Mouse (Mus musculus) lung, postnatal 36 days (tissue): ENCODE measurements around the gene C130074G19Rik.

ENCODE experiments used
- DNase-seq: peaks from one replicate; pipeline ENCODE4 v3.0.0; 2022; ENCODE audit warnings: mixed read lengths

C130074G19Rik gene

GRCm38 (mm10) chr1:184872069-184872819 is 10.8 kb downstream of the C130074G19Rik start:
- no peak for DNase-seq

GRCm38 (mm10) chr1:184871506-184871905 is 11.5 kb downstream of the C130074G19Rik start:
- peak; percentile 46 for DNase-seq

GRCm38 (mm10) chr1:184870646-184871385 is 12.2 kb downstream of the C130074G19Rik start:
- DNase-seq, result peak; percentile 61

- peak; percentile 83 for DNase-seq
These were observed 13.0 kb downstream of the C130074G19Rik start for GRCm38 (mm10) chr1:184869939-184870565.

GRCm38 (mm10) chr1:184867640-184868120 is 15.3 kb downstream of the C130074G19Rik start:
- no peak for DNase-seq

GRCm38 (mm10) chr1:184864381-184864801 is 18.6 kb downstream of the C130074G19Rik start:
- peak; percentile 68 for DNase-seq

DNA sequence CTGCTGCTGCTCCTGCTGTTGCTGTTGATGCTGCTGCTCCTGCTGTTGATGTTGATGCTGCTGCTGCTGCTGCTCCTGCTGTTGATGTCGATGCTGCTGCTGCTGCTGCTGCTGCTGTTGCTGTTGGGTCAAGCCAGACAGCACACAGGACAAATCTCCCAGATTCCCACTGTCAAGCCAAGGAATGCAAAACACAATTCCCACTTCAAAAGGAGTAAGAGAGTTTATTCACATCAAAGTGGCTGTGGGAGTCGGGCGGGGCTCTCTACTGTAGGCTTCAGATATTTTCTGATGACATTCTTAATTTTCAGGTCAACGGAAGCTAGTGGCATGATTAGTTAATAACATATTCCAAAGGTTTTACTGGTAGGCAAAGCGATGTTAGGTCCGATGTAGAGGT is 20.4 kb downstream of the C130074G19Rik start:
- no peak for DNase-seq

GRCm38 (mm10) chr1:184861551-184861950 is 21.5 kb downstream of the C130074G19Rik start:
- no peak for DNase-seq

DNA sequence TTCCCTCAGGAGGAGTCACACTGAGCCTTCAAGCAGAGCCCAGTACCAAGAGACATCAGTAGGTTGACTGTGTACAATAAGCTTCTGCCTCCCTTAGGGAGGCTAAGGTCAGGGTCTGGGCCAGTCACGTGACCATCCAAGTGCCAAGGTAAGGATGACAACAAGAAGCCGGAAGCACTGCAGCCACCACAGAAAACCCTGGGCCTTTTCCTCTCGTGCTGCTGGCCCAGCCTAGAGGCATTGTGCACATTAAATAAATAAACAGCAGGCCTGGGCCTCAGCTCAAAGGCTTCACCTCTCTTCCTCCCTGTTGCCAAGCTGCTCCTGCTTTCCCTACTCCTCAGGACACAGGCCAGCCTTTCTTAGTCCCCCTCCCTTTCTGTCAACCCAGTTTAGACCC is 22.7 kb downstream of the C130074G19Rik start:
- DNase-seq, result peak; percentile 75

DNA sequence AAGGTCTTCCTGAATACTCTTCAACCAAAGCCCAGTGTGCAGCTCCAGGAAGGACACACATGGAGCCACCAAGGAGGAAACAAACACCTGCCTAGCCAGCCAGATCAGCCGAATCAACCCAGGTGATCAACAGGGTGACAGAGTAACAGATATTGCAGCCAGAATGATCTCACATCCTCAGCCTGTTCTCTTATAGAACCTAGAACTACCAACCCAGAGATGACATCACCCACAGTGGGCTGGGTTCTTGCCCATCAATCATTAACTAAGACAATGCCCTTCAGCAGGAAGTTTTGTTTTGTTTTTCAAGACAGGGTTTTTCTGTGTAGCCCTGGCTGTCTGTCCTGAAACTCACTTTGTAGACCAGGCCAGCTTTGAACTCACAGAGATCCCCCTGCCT is 24.8 kb downstream of the C130074G19Rik start:
- peak; percentile 77 for DNase-seq

DNA sequence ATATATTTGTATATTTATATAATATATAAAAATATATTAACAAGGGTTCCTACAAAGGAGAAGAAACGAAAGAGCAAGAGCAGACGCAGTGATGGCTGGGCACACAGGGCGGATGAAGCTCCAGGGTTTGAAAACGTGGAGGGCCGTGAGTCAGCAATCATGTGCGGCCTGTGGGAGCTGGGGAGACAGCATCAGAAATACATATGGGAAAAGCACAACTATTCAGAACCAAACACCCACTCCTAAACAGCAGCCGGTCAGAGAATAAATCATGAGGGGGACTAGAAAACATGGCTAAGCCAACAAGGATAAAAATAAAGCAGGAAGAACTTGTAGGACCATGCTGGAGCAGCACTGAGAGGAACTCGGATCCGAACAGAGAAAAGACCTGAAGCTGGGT is 25.8 kb downstream of the C130074G19Rik start:
- no peak for DNase-seq

DNA sequence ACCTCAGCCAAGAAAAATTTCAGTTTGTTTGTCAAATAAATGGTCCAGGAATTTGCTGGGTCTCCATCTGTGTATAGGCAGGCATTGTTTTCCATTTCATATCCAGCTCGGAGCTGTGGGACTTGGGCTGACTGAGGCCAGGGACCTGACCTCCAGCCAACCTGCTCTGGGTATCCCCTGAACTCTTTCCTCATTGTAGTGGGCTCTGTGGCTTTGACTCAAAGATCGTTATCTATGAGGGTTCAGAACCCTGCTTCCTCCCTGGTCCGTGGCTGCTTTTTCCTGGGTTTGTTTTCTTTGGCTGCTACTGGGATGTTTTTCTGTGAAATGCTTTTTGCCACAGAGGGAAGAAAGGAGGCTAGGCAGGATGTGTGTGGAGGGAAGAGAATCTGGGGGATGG is 29.1 kb downstream of the C130074G19Rik start:
- DNase-seq, result no peak

DNA sequence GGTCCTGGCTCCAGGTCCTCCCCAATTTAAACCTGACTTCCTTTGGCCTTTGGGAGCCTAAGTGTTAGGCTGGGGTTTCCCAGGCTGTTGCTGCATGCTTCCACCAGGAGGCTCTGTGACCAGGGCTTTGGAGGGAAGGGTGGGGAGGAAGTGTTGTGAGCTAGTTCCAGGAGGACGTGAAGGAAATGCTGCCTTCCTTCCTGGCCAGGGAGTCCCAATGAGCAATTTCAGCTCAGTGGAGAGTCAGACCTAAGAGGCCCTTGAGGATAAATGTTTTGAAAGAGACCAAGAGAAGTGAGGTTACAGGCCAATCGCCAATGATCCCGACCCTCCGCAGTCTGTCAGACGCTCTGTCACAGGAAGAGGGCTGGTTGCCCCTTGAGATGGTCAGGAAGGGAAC is 29.7 kb downstream of the C130074G19Rik start:
- peak; percentile 89 for DNase-seq

DNA sequence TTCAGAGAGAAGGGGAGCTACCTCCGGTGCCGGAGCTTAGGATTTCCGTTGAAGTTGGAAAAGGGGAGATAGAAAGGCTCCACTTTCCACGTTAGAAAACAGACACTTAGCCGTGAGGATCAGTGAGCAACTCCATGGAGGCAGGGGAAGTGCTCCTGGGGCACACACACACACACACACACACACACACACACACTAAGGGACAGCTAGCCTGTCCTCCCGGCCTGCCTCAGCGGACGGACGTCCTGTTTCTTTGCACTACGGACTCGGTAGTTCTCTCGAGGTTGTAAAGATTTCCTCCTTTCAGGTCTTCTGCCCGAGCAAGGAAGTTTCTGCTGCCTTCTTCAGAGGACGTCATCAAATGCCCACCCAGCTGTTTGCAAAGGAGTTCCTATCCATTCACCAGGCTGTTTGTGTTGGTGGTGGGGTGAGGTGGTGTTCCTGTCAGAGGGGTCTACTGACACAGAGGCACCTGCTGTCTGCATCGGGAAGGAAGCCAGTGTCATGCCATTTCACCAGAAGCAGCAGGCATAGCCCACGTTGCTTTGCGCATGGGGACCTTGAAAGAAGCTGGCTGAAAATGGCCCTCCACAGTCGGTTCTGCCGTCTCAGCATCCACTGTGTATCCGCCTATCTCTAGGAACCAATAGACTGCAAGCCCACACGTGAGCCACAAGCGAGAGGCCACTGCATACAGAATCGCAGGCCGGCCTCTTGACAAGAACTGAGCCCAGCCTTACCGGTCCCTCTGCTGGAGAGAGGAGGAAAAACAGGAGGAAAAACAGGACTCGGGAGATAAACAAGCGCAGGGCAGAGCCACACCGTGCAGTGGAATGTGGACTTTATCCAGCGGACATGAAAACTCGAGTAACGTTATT is 31.0 kb downstream of the C130074G19Rik start:
- peak; percentile 96 for DNase-seq

- no peak for DNase-seq
These were observed 31.9 kb downstream of the C130074G19Rik start for GRCm38 (mm10) chr1:184851166-184851565.

DNA sequence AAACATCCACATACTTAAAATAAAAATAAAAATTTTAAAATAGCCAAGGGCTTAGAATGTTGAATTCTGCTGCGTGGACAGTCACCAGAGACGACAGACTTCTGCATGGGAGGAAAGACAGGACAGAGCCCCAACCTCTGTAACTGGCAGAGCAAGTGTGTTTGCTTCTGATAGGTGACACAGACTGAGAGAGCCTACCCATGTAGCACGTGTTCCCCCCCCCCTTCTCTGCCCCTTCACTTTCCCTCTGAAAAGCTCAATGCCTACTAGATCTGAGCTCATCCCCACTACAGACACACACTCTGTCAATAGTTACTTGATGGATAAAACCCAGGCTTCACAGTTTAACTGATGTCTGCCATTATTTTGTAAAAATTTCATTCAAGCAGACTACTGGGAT is 36.0 kb downstream of the C130074G19Rik start:
- no peak for DNase-seq

DNA sequence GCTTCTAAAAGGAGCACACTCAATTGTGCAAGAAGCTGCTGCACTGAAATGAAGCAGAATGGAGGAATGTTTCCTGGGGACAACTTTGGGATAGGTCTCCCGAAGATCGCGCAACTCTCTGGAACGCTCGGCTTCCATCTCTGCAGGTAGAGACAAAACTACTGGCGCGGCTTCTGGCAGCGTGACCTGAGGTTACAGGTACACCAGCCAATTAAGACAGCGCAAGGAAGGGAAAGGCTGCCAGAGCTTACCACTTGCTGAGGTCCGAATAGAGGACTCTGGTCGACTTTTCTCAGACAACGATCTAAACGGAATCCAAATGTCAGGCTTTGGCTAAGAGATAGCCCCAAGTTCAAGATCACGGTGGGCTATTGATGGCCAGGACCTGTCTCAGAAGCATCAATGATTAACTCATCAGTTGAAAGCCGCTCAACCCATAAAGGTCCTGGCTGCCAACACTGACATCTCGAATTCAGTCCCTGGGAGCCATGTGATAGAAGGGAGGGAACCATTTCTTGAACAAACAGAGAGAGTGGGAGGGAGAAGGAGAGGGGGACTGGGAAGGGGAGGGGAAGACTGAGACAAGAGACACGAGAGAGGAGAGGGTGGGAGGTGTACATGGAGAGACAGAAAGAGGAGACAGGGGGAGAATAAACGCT is 36.8 kb downstream of the C130074G19Rik start, which contains the start of gene Marc2:
TSS of gene Marc2 (minus strand) at position 360 of the 659 bp plus-strand sequence.
- no peak for DNase-seq

DNA sequence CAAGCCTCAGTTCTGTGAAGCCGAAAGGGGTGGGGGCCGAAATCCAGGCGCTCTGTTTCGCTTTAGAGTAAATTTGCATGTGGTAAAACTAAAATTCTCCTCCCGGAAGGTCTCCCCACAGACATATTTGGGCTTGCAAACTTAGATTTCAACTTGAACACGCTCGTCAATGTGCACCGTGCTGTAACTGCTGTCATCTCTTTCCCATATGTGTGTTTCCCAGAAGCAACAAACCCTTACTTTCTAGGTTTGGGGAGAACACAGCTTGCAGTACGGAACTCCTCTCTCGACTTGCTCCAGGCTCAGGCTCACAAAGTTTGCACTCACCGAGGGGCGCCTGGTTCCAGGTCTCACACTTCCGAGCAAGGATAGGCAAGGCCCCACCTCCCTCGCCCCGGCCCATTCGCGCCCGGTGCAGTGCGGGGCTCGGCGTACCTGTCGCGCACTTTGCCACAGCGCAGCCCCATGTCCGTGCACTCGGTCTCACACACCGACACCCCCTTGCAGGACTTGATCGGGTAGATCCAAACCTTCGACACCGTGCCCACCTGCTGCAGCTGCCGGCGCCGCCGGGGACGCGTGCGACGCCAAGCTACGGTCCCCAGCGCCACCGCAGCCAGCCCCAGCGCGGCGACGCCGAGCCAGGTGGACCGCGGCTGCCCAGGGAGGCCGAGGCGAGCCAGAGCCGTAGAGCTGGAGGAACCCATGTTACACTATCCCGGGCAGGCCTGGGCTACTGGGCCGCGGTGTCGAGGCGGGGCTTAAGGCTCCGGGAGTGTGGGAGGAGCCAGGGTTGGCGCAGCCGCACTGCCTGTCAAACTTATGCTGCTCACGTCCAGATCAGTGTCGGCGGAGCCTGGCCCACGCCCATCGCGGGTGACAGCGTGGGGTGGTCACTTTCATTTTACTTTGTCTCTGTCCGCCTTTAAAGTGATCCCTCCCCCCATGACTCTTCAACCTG is 37.6 kb downstream of the C130074G19Rik start:
- peak; percentile 95 for DNase-seq

- DNase-seq, result peak; percentile 72
These were observed 38.5 kb downstream of the C130074G19Rik start for GRCm38 (mm10) chr1:184844326-184845066.

GRCm38 (mm10) chr1:184837649-184838048 is 45.4 kb downstream of the C130074G19Rik start:
- no peak for DNase-seq
